Mouse (Mus musculus): ENCODE data around the gene Pde1c.

Pde1c gene

DNA sequence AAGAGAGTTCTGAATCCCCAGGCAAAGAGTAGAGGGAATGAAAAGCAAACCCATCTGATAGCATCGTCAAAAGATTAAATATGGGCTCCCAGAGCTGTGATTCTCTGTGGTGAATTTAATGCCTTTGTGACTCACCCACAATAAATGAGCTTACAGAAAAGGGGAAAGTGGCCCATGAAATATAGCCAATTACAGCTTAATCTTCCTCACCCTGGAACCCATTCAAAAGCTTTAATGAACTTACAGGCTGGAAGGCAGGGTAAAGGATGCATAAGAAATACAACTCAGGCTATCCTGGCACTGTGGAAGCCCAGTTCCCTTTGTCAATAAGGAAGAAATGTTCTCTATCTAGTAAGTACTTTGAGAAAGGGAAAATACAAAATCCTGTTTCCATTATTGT lies 240.8 kb downstream of the Pde1c start:
- no peak for DNase-seq (ENCODE audit: low read depth)

DNA sequence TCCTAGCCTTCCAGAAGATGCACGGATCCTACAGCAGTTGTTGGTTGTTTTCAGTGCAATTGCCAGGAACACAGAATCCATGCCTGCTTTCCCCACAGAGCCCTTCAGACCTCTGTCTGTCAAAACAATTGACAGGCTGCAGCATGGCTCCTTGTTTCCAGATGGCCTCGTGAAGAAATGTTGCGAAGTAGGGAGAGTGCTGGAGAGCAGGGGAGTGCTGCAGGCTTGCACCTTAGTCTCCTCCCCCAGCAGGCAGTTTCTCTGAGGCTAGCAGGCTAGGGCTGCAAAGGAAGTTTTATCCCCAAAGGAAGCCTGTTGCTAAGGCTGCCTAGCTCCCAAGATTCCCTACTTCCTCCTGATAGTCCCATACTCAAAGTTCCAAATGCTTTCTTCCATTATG lies 246.1 kb downstream of the Pde1c start:
- no peak for DNase-seq (ENCODE audit: low read depth)

- DNase-seq (ENCODE audit: low read depth): no peak
Observed at GRCm38 (mm10) chr6:56310318-56310717, 258.6 kb downstream of the Pde1c start.

DNA sequence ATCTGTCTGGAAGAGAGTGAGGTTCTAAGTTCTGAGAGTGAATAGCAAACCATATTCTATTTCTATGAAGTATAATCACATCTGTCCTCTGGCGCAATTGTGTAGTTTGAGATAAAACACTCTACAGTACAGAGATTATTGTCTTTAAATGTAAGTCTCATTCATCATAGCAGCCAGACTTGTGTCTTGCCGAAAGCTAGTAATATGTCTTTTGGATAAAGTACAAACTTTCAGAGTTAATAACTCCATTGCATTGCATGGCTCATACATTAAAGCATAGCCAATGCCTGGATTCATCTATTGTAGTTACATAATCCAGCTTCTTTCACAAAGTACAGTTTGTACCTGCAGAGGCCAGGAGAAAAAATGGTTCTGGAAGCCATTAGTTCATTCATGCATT lies 262.8 kb downstream of the Pde1c start:
- DNase-seq (ENCODE audit: low read depth): no peak

DNA sequence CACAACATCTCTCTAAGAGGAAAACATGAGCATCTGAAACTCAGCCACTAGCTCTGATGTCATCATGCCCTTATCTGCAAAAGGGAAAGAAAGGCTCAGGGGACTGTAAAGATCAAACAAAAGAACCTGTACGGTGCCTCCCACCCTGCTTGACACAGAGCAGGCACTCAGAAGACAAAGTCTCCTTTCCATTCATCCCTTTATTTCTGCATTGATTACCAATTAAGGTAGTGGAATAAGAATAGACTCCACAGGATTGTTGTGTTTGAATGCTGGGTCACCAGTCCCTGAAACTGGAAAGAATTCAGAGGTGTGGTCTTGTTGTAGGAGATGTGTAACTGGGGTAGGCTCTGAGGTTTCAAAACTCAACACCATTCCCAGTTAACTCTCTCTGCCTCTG lies 276.7 kb downstream of the Pde1c start:
- DNase-seq (ENCODE audit: low read depth): no peak

- DNase-seq (ENCODE audit: low read depth): no peak
Observed at GRCm38 (mm10) chr6:56289307-56289706, 279.6 kb downstream of the Pde1c start.

DNA sequence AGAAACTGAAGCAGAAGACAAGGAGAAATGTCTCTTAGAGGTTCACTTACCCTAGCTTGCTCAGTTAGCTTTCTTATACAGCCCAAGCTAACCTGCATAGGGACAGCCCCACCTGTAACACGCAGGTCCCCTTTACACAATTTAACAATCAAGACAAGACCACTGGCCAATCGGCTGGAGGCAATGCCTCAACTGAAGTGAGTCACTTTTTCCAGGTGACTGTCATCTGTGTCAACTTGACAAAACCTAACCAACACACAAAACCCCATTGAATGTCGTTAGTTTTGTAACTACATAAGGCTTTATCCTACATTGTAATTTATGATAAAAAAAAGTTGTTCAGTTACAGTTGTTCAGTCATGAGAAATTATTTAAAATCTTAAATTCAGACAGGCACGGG lies 284.1 kb downstream of the Pde1c start:
- DNase-seq (ENCODE audit: low read depth): no peak

DNA sequence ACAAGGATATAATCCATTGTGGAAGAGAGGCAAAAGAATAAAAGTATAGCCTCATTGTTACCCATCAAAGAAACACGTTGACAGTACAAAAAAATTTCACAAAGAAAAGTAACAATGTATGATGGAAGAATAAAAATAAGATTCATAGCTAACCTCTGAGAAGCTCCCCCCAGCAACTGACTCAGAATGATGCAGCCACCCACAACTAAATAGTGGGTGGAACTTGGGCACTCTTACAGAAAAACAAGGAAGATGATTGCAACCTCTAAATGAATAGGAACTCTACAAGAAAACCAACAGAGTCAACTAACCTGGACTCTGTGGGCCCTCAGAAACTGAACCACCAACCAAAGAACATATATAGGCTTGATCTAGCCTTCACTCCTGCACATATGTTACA lies 293.4 kb downstream of the Pde1c start:
- DNase-seq (ENCODE audit: low read depth): no peak

GRCm38 (mm10) chr6:56271741-56272140 lies 297.2 kb downstream of the Pde1c start:
- no peak for DNase-seq (ENCODE audit: low read depth)

DNA sequence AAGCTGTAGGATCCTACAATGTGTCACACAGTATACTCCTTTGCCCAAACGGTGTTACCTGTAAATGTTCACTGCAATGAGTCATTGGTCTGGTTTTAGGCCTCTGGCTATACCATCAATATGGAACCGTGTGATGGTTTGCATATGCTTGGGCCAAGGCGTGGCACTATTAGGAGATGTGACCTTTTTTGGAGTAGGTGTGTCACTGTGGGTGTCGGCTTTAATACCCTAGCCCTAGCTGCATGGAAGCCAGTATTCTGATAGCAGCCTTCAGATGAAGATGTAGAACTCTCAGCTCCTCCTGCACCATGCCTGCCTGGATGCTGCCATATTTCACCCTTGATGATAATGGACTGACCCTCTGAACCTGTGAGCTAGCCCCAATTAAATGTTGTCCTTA lies 304.4 kb downstream of the Pde1c start:
- DNase-seq (ENCODE audit: low read depth): no peak

GRCm38 (mm10) chr6:56260118-56260517 lies 308.8 kb downstream of the Pde1c start:
- DNase-seq (ENCODE audit: low read depth): no peak

DNA sequence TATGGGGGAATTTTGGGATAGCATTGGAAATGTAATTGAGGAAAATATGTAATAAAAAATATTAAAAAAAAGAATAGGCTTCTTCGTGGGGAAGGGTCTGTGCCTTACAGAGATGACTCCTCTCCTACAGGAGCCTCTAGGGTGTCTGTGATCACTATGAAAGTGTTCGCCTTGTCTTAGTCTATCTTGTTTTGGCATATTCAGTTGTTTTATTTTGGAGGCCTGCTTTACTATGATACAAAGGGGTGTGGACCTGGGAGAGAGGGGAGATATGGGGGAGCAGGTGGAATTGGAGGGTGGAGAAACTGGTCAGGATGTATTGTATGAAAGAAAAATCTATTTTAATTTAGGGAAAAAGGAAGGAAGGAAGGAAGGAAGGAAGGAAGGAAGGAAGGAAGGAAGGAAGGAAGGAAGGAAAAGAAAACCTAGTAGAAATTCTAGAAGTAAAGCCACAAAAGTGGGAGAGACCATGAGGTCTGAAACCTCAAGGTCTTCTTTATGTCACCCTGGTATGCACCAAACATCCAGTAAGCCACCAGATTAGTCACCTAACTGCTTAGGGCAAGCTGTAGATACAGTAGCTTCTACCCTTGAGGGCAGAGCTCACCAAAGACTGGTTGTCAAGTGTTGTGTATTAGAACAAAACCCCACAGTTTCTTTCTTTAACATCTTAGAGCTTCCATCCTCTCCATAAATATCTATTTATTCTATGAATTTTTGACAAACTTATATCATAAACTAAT lies 311.2 kb downstream of the Pde1c start:
- DNase-seq (ENCODE audit: low read depth): no peak

DNA sequence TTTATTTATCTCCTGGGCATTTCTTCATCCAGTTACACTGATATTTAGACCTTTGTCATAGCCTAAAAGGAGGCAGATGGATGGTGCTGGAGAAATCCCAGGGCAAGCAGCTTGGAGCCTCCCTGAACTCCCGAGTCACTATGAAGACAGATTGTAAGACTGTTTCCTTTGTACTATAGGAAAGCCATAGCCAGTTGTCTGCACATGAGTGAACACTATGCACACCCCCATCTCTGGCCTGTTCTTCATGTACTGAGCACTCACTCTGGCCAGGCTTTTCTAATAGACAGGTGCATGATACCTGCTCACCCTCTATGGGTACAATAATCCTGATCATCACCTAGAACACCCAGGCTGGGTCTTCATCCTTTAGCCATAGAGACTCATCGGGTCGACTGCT lies 318.8 kb downstream of the Pde1c start:
- DNase-seq (ENCODE audit: low read depth): no peak

DNA sequence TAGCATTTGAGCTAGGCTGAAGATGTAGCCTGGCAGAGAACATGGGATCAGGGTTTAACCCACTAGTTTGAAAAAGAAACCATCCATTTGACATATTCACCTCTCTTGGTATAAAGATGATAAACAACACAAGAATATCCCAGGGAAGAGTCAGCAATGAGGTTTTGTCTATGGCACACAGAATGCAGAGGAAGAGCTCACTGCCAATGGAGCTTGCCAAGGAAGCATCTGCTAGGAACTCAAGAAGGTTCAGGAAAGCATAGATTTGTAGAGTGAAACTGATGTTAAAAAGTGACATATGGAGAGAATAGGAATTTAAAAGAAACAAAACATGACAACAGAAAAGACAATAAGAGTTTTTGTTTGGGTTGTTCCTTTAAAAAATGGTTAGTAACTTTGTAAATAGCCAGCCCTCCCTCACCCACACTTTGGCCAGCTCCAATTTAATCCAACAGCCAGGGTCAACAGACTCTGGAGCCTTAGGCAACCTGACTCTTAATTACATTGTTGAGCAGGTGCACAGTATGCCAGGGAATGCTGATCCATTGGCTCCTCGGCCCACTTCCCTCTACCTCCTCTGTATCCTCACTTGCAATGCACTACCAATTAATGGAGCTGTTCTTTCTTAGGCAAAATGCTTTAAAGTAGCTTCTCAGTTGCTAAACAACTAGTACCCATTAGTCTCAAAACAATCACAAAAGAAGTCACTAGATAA lies 377.3 kb downstream of the Pde1c start:
- no peak for DNase-seq (ENCODE audit: low read depth)

DNA sequence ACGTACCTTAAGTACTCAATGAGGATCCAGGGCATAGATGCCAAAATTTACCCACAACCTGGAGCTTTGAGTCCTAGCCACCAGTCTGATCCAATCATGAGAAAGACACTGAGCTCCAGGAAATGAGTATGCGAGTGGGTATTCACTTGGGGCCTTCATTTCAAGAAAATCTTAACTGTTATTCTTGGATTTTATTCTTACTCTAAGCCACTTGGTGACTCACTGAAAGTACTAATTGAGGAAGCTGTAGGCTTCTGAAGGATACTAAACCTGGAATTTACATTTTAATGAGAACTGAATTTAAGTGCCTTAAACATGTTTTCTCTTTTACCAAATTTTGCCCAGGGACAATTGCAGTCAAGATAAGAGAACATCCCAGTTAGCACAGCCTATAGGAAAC lies 392.4 kb downstream of the Pde1c start:
- no peak for DNase-seq (ENCODE audit: low read depth)

GRCm38 (mm10) chr6:56172172-56172571 lies 396.7 kb downstream of the Pde1c start:
- no peak for DNase-seq (ENCODE audit: low read depth)

DNA sequence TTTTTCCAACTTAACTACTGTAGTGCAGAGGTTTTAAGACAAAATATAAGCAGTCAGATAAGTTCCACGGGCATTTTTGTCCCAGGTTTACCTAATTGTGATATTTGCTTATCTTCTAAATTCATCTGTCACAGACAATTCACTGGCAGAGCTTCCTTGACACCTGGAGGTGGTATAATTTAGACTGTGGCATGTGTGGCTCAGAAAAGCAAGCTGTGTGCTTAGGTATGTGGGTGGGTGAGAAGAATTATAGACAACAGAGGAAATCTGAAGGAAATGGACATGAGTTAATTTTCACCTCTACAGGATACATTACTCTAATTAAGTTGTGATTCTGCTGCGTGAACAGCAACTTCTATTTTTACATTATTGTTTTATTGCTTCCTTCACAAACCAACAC lies 400.2 kb downstream of the Pde1c start:
- no peak for DNase-seq (ENCODE audit: low read depth)

GRCm38 (mm10) chr6:56158217-56158616 lies 410.7 kb downstream of the Pde1c start:
- no peak for DNase-seq (ENCODE audit: low read depth)

DNA sequence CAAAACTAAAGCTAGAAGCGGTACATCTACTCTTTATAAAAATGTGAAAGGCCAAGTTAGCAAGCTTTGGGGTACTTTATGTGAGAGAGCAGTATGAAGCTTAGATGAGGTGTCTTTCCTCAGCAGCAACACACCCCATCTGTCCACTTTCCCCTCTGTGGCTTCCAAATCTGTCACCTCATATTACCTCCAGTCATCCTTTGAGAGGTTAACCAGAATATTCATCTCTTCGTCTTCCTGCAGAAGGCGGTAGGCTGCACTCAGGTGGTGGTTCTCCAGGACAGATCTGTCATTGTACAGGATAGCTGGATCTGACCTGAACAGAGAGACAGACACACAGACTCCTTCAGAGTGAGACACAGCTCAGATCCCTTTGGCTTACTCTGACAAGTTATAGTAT lies 412.1 kb downstream of the Pde1c start:
- DNase-seq (ENCODE audit: low read depth): no peak

- DNase-seq (ENCODE audit: low read depth): no peak
Observed at GRCm38 (mm10) chr6:56130493-56131159, 438.3 kb downstream of the Pde1c start.

DNA sequence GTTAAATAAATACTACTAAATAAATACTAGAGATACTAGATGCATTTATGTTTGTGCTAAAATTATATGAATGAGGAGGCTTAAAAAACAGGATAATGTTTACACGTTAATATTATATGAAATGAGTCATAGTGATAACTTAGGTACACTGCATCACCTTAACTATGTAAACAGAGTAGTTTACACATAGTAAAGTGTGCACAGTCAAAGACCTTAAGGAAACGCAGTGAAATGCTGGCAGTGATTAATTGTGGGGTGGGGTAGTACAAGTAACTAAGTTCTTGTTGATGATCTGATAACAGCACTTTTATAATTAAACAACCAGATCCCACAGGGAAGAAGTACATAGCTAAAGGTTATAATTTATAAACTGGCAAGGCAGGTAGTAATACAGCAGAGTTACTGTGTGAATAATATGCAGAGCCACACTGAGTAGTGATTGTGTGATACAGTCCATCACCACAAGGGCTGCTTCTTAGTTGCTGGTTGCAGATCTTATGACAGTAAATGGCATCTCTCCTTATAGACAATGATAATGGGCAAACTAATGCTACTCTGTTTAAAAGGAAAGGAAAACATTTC lies 469.3 kb downstream of the Pde1c start:
- no peak for DNase-seq (ENCODE audit: low read depth)

DNA sequence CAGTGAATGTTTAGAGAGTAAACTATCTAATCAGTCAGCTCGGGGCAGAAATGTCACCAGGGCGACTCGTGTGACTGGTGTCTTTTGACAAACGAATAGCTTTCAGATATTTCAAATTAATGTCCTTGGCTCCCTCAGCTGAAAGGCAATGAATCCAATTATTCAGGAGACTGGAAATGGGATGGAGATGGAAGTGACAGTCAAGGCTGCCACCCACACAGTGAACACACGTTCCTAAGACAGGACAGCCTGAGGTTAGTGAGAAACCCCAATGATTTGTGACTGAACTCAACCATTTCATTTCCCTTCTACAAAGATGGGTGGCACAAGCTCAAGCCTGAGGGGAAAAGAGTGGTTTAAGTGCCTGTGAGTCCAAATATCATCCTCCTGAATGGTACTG lies 470.5 kb downstream of the Pde1c start:
- no peak for DNase-seq (ENCODE audit: low read depth)

DNA sequence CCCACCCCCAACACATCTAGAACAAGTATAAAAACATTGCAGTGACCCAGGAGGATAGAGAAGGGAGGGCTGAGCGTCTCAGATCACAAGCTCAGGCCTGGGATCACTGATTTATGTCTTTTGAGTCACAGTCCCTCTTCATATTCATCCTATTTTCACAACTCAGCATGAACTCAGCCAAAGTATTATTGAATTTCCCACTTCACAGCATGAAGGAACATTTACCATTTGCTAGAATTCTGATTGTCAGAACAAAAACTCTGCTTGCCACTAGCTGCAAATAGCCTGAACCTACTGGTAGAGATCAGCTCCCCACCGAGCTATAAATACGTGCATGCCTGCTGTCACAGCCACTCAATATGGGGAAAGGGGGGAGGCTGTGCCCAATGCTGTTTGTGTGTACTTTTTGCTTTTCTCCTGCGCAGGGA lies 492.5 kb downstream of the Pde1c start:
- no peak for DNase-seq (ENCODE audit: low read depth)

Measured in 416B (cell line).